Mouse (Mus musculus) brown adipose tissue, adult 24 weeks (tissue): ENCODE data around the gene 1700025G04Rik. TPM values are rescaled to one million over a fixed set of nuclear protein-coding genes. Genes with fewer than 3 reads are reported as not detected.
A peak's percentile ranks its signal among the peaks of the same experiment; 100 is the strongest.

Source experiments
- H3K27ac ChIP-seq: fragments of 200-500 bp; replicated peaks from 2 replicates; pipeline ENCODE4 v1.5.1; 2012; ENCODE audit warnings: low read depth, mild to moderate bottlenecking, low read length
- H3K4me1 ChIP-seq: fragments of 200-500 bp; 2 replicates; pipeline ENCODE4 v1.6.1; 2012; ENCODE audit warnings: low read length, mixed read lengths; ENCODE audit not compliant: control insufficient read depth, insufficient read depth, insufficient read length
- H3K4me3 ChIP-seq: fragments of 200-500 bp; 2 replicates; pipeline ENCODE4 v1.5.1; 2012; ENCODE audit warnings: low read depth, mild to moderate bottlenecking, low read length, moderate library complexity; ENCODE audit not compliant: insufficient read depth
- polyA plus RNA-seq: library from polyadenylated mRNA; stranded (reverse); fragments of >200 nt; gene quantifications from 2 replicates; pipeline ENCODE4 v1.2.4, GENCODE M21; 2012; ENCODE audit not compliant: missing spikeins, insufficient read depth, insufficient read length

Gene 1700025G04Rik
- polyA plus RNA-seq = 4.4 and 6.1 TPM in 2 replicates

DNA sequence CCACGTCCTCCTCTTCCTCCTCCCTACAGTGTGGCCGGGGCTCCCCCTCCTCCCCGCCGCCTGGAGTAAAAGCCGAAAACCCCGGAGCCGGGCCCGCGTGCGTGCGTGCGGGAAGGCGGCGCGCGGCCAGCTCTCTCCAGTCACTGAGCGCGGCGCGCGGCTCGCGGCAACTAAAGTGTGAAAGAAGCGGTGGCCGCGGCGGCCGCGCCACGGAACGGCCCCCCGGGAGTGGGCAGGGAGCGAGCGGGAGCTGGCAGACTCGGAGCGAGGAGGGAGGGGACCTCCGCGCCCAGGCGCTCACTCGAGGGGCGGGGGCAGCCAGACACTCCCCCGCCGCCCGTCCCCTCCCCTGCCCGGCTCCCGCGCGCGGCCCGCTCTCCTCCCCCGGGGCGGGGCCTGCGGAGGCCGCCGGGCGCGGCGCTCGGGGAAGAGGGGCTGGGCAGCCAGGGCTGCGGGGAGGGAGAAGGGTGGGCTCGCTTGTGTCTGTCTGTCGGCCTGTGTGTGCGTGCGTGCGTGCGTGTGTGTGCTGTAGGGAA is at the start of gene 1700025G04Rik:
Gene 1700025G04Rik, minus strand, starts transcription at position 108 of the 536 bp plus-strand sequence.
- H3K4me3 ChIP-seq = peak within 1 kb of the TSS; percentile 67
- H3K27ac ChIP-seq = no peak within 1 kb of the TSS
- H3K4me1 ChIP-seq = no peaks in the 10 kb centered on the region; the same call in 1 of the 2 replicates

DNA sequence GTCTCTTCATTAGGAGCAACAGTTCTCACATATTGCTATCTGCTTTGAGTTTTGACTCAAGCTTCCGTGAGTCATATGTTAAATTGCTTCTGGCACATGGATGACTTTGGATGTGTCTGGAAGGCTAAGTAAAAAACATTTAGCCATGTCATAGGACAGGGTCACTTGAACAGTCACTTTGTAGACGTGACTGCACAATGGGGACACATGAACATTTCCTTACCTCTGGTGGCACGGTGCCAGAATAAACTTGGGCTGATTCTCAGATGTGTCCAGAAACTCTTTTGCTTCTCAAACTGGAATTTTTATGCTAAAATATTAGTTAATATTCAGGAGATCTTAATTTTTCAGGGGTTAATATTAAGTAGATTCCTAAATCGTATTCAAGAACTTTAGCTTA is 49.6 kb upstream of the 1700025G04Rik start:
- Histone ChIP-seq H3K27ac (peak overlapping the region; percentile 29; the same call in 1 of the 2 replicates), H3K4me3 (no peak overlapping the region), H3K4me1 (no peaks in the 10 kb centered on the region)

- Histone ChIP-seq H3K27ac (0 out of 2 replicates have a peak overlapping the region, but pooled peaks have one; percentile 23), H3K4me3 (peak overlapping the region; percentile 37), H3K4me1 (peaks cover 3% of the 10 kb centered on the region; the same call in 1 of the 2 replicates)
These were observed 40.3 kb upstream of the 1700025G04Rik start for GRCm38 (mm10) chr1:152130029-152130727.

- Histone ChIP-seq H3K27ac (no peak overlapping the region), H3K4me3 (no peak overlapping the region), H3K4me1 (peaks cover under 1% of the 10 kb centered on the region; the same call in 1 of the 2 replicates)
These were observed 35.5 kb upstream of the 1700025G04Rik start for GRCm38 (mm10) chr1:152125451-152125850.

GRCm38 (mm10) chr1:152110123-152110522 is 20.2 kb upstream of the 1700025G04Rik start:
- Histone ChIP-seq H3K27ac (no peak overlapping the region), H3K4me3 (no peak overlapping the region), H3K4me1 (no peaks in the 10 kb centered on the region)

DNA sequence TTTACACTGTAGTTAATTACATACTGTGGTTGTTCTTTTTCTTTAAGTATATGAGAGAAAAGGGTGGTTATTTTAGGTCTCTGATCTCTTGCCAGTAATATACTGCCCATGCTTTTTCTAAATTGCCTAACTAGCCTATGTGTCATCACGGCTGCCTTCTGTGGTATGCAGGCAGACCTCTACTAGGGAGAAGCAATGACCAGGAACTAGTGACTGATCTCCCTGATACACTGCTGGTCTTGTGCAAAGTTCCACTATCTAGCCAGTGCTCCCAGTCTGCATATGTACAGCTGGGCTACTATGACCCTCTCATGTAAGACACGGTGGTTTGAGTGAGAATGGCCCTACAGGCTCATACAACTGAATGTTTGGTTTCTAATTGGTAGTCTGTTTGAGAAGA is 16.2 kb upstream of the 1700025G04Rik start:
- Histone ChIP-seq H3K27ac (no peak overlapping the region), H3K4me3 (no peak overlapping the region), H3K4me1 (no peaks in the 10 kb centered on the region)

DNA sequence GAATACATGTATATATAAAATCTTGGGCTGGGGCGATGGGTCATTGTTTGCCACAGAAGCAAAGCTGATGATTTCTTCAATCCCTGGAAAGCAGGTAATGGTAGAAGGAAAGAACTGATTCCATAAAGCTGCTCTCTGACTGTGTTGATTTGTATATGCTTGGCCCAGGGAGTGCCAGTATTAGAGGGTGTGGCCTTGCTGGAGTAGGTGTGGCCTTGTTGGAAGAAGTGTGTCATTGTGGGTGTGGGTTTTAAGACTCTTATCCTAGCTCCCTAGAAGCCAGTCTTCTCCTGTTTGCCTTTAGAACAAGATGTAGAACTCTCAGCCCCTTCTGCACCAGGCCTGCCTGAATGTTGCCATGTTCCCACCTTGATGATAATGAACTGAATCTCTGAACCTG is 15.3 kb upstream of the 1700025G04Rik start:
- H3K4me3 ChIP-seq = no peak overlapping the region
- H3K27ac ChIP-seq = no peak overlapping the region
- no peaks in the 10 kb centered on the region for H3K4me1 ChIP-seq

GRCm38 (mm10) chr1:152101746-152102145 is 11.8 kb upstream of the 1700025G04Rik start:
- no peak overlapping the region for H3K27ac ChIP-seq
- H3K4me1 ChIP-seq = no peaks in the 10 kb centered on the region
- H3K4me3 ChIP-seq = no peak overlapping the region

DNA sequence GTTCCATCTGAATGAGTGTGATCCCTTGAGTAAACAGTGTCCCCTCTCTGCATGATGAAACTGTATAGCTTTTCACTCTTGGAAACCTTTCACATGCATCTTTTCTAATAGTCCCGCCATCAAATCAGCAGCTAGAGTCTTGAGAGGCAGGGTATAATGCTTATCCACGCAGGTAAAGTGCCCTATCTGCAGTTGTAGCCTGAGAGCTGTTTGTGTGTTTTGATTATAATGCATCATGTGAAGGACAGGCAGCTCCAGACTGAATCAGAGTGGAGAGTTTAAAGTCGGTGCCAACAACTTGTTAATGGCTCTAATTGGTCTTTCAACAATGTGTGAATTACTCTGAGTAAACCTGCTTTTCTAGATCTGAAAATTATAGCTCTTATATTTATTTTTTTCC is 6.1 kb upstream of the 1700025G04Rik start:
- Histone ChIP-seq H3K4me3 (no peak overlapping the region), H3K4me1 (no peaks in the 10 kb centered on the region; the same call in 1 of the 2 replicates), H3K27ac (no peak overlapping the region)

GRCm38 (mm10) chr1:152090564-152091545 is 930 bp upstream of the 1700025G04Rik start:
- Histone ChIP-seq H3K4me1 (no peaks in the 10 kb centered on the region; the same call in 1 of the 2 replicates), H3K4me3 (peak overlapping the region; percentile 67), H3K27ac (no peak overlapping the region)

DNA sequence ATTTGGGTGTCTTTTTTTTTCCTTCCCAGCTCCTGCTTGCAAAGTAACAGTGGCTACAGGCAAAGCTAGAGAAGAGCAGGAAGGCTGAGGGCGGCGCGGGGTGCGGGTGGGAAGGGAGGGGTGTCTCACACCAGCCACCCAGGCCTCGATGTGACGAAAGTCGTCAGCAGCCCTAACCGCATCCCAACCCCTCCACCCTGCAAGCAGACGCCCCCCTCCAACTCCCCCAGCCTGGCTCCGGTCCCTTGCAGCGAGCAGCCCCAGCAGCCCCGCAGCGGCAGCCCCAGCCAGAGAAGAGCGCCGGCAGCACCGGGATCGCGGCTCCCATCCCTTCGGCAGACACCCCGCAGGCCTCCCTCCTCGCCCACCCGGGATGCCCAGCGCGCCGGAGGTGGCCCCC is 399 bp downstream of the 1700025G04Rik start:
- H3K4me1 ChIP-seq = peaks cover 1% of the 10 kb centered on the region; the same call in 1 of the 2 replicates
- H3K27ac ChIP-seq = no peak overlapping the region
- peak overlapping the region; percentile 67 for H3K4me3 ChIP-seq

DNA sequence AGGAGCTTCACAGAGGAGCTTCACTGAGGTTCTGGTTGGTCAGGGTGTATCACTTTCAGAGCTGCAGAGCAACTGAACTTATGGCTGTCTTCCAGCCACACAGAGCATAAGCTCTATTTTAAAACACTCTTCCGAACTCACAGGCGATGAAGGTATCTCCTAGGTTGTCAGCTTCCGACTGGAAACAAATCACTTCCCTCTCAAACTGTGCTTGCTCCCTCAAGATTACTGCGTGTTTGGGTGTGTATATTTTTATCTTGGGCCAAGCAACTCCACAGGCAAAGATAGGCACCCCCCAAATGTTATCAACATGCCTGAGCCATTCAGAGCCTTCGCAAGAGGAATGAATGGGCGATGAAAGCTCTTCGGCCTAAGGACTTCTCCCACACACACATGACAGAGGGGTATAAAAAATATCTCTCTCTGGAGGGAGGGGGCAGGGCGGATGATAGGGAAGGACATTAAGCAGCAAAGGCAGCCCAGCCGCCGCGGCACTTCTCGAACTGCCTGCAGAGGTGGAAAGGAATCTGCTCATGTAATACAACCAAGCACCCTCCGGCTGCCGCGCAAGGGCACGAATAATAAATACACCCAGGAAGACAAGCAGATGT is 1.0 kb downstream of the 1700025G04Rik start:
- Histone ChIP-seq H3K27ac (no peak overlapping the region), H3K4me1 (peaks cover 4% of the 10 kb centered on the region; the same call in 1 of the 2 replicates)

GRCm38 (mm10) chr1:152088030-152088429 is 1.9 kb downstream of the 1700025G04Rik start:
- H3K4me1 ChIP-seq = peaks cover 4% of the 10 kb centered on the region; the same call in 1 of the 2 replicates
- H3K4me3 ChIP-seq = no peak overlapping the region
- H3K27ac ChIP-seq = no peak overlapping the region

More for the DNA sequence above, 1.0 kb downstream of the 1700025G04Rik start:
- peak overlapping the region; percentile 67 for H3K4me3 ChIP-seq

GRCm38 (mm10) chr1:152086951-152087350 is 3.0 kb downstream of the 1700025G04Rik start:
- no peak overlapping the region for H3K27ac ChIP-seq
- no peak overlapping the region for H3K4me3 ChIP-seq
- H3K4me1 ChIP-seq = peaks cover 4% of the 10 kb centered on the region; the same call in 1 of the 2 replicates
